Mouse (Mus musculus) embryo, embryonic 11 days (tissue): ENCODE measurements around the gene Pbx1.

ENCODE experiments used
- DNase-seq: peaks from one replicate; pipeline ENCODE4 v3.0.0-alpha.2; 2015

Gene Pbx1

DNA sequence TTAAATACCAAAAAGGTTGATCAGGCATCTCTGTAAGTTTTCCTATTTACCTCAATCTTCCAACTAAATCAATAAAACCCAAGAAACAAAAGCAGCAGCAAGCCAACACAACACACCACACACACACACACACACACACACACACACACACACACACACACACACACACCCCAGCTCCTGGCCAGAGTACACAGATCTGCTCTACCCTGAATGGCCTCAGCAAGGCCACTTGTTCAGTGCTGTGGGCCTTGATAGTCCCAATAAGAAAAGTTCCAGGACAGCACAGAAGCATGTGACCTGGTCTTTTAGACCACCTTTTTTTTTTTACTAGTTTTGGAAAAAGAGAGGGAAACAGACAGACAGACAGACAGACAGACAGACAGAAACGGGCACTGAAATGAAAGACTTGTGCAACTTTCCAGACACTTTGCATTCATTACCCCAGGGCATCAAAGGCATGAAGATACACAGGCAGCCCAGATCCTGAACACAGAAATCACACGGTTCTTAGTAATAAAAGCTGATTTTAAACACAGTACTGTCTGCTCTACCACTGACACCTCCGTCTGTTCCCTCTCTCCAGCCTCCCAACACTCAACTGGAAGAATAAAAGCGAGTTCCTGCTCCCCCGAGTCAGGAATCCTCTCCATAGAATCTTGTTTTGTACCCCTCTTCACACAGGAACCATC is 6.9 kb downstream of the Pbx1 start:
- DNase-seq: peak; percentile 14

GRCm38 (mm10) chr1:168423389-168423930 is 8.6 kb downstream of the Pbx1 start:
- no peak for DNase-seq

DNA sequence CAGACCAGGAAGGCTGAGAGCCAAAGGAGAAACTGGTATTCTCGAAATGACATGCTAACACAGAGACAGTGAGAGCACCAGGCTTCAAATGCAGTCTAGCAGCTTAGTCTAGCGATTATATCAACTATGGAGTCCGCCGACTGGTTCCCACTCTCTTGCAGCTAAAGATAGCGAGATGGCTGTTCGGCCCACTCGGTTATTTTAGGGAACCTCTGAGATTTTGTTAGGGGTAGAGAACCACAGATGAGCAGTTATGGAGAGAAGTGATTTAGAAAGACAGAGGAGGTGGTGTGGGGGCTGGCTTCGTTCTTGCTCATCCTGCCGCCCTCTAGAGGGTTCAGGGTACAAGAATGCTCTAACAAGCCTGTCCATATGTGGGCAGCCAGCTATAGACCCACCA is 13.2 kb downstream of the Pbx1 start:
- no peak for DNase-seq

DNA sequence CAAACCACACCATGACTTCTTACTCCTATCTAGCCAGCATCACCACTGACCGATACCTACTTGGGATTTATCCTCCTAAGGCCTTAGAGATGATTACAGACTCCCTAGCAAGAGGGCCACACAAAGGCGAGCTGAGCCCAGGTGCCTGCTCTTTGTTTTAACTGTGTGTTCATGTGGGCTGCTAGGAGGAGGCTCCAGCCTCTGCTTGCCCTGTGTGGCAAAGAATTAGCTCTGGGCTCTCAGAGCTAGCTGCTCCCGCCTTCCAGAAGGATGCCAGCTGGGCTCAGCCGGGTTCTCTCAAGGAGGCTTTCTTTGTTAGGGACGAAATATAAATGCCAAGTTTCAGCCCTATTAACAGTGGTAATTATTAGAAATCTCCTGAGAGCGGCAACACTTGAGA is 14.4 kb downstream of the Pbx1 start:
- peak; percentile 47 for DNase-seq

DNA sequence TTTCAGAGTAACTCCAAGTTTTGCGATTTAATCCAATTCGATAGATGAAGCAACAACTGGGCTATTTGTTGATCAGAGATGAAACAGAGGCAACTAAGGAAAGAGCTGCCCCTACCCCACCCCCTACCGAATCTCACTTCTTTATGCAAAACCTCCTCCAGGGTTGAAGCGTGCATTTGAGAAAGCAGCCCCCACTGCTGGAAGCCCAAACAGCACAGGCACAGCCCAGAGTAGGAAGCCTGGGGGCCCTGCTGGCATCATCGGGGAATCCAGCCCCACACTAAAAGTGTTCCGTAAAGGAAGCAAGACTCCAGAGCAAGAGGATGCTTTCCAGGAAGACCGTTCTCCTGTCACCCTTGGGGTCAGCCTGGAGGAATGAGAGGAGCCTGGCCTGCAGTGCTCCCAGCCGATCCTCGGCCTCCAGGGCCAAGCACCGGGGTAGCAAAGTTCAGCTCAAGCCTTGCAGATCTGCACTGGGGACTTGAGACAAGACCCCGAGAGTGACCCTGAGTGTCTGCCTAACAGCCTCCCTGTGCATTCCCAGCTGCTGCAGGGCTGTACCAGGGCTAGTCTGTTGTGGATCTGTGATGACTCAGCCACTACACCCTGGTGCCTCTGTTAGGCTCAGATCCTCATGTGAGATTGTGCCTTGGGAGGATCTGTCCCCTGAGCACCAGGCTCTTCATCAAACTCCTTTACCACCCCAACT is 15.2 kb downstream of the Pbx1 start:
- peak; percentile 62 for DNase-seq

DNA sequence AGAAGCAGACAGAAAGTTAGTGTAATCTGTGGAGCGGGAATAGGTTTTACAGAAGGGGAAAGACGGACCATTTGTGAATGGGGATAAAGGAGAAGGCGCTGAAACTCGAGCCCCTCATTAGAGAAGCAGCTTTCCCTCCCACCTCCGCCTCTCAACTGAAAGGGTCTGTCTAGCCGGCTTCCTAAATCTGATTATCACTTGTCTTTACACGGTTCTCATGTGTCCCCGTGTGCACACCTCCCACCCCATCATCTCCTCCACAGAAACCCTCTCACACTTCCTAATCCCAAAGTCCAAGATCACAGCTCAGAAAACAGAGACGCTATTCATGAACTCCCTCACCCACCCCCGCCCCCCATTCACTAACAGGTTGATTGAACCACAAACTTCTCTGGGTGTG is 21.5 kb downstream of the Pbx1 start:
- DNase-seq: peak; percentile 70

DNA sequence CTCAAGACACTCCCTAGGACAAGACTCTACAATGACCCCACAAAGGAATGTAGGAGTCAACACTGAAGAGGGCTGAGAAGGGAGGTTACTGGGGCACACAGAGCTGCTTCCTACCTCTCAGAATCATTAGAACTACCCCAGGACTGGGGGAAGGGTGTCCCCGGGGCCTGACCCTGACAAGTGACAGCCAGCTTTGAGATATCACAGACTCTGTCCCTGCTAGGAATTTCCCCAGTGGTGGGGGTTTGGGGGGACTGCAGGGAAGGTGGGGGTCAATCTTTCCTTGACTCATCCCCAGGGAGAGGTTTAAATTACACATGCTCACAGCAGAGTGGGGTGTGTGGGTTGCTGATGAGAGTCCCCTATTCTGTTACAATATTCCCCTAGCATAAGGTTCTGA is 22.0 kb downstream of the Pbx1 start:
- DNase-seq: no peak

GRCm38 (mm10) chr1:168408757-168409156 is 23.3 kb downstream of the Pbx1 start:
- no peak for DNase-seq

- no peak for DNase-seq
These were observed 24.1 kb downstream of the Pbx1 start for GRCm38 (mm10) chr1:168407958-168408357.

DNA sequence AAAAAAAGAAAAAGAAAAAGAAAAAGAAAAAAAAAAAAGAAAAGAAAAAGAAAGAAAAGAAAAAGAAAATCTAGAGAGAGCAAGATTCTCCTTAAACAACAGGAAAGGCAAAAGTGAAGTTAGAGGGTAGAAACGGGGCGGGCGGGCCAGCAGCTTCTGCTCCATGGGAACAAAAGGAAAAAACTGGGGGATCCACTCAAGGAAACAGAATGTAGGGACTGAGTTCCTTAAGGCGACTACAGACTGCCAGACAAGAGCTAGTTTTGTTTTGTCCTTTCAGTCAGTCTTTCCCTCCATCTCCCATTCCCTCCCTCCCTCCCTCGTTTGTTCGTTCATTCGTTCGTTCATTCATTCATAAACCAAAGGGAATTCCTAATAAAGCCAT is 25.8 kb downstream of the Pbx1 start:
- DNase-seq: no peak

DNA sequence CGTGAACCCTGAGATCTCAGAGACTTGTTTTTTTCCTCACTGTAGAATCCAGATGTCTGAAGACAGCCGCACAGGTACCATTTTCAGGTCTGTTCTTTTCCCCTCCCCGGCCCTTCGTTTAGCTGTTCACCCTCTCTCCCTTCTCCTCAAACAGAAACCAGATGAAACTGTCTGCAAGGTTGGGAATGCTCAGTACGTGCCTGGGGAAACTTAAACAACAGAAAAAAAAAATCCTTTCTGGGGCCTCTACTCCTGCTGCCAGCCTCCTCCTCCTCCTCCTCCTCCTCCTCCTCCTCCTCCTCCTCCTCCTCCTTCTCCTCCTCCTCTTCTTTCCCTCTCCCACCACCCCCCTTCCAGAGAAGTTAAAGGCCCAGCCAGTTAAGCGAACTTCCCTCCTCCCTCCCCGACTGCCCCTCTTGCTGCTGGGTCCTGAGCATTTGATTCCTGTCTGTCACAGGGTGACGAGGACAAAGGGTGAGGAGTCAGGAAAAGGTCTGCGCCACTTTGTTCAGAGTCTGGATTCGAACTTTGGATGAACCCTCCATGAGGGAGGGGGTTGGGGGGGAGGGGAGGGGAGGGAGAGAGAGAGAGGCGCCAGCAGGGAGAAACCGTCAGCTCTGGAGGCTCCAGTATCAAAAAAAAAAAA is 26.3 kb downstream of the Pbx1 start:
- DNase-seq: peak; percentile 80

DNA sequence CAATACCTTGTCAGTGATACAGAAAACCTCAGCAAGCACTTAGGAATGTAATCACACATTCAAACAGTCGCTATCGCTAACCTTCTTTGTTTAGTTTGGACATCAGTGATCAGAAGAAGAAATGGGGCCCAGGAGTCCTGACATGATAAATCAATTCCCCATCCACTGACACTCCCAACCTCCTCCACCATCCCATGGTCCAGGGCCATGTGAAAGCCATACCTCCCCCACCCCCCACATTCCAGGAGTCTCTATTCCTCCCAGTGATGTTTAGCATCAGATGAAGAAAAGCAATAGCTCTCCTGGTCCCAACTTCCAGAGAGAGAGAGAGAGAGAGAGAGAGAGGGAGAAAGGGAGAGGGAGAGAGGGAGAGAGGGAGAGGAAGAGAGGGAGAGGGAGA is 28.5 kb downstream of the Pbx1 start:
- no peak for DNase-seq

DNA sequence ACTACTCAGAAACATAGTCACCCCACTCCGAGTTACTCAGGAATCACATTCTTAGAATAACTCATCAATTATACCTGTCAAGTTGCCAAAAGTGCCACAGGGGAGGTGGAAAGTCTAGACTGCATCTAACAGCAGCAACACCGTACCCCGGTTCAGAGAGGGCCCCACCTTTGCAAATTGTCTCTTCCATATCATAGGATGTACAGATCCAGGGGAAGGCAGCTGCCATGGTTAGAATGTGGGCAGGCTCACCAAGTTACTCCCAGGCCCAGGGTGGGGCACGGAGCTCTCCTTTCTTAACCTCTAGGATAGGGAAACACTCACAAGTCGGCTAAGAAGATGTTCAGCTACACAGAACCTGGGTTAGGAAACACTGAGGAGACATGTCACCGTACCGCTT is 29.4 kb downstream of the Pbx1 start:
- no peak for DNase-seq

DNA sequence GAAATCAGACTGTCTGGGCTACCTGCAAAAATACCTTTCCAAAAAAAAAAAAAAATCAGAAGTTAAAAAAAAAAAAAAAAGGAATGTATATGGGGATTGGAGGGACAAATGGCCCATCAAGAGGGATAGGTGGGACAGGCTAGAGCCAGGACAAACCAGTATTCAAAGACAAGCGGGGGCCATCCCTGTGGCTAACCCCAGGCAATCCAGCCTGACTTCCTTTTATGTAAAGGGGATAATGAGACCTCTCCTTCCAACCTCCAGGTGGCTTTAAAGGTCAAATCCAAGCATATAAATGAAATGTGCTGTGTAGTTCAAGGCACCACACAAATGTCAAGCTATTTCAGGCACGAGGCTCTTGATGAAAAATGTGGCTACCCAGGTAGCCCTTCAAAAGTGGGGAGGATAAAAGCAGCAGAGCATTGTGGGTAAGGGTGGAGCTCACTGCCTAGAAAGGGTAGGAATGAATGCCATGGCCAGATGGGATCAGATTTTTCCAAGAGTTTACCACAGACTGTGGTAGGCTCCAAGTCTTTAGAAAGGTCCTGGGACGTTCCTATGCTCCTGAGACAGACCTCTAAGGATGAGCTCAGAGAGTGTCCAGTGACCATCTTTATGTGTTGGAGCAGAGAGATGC is 36.4 kb downstream of the Pbx1 start:
- DNase-seq: no peak

DNA sequence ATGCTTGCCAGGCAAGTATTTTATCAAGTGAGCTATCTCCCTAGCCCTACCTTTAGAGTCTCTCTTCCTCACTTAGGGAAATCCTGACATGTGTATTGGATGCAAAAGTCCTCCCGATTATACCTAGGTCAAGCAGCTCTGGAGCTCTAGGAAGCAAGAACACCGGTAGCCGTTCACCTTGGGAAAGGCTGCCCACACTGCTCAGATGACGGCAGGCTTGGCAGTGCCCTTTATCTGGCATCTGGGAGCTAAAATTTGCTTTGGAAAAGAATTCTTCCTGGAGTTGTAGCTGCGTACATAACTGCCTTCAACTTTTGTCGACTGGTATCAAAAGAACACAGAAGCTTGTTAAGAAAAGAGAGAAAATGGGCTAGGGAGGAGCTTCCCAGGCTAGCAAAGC is 37.5 kb downstream of the Pbx1 start:
- no peak for DNase-seq

- no peak for DNase-seq
These were observed 38.6 kb downstream of the Pbx1 start for GRCm38 (mm10) chr1:168393456-168393855.

DNA sequence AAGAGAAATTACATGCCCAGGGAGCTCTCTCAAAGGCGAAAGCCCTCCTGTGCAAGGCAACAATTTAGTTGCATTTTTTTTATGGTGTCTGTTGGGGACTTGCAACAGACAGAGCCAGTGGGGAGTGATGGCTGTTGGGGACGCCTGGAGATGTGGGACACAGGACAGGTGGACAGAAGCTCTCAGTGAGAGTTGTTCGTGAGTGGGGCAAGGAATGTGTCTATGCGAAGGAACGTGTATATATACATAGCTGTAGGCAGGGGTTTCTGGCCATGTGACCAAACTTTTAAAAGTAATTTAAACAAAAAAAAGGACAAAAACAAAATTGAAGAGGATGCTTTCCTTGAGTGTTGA is 39.6 kb downstream of the Pbx1 start:
- no peak for DNase-seq

DNA sequence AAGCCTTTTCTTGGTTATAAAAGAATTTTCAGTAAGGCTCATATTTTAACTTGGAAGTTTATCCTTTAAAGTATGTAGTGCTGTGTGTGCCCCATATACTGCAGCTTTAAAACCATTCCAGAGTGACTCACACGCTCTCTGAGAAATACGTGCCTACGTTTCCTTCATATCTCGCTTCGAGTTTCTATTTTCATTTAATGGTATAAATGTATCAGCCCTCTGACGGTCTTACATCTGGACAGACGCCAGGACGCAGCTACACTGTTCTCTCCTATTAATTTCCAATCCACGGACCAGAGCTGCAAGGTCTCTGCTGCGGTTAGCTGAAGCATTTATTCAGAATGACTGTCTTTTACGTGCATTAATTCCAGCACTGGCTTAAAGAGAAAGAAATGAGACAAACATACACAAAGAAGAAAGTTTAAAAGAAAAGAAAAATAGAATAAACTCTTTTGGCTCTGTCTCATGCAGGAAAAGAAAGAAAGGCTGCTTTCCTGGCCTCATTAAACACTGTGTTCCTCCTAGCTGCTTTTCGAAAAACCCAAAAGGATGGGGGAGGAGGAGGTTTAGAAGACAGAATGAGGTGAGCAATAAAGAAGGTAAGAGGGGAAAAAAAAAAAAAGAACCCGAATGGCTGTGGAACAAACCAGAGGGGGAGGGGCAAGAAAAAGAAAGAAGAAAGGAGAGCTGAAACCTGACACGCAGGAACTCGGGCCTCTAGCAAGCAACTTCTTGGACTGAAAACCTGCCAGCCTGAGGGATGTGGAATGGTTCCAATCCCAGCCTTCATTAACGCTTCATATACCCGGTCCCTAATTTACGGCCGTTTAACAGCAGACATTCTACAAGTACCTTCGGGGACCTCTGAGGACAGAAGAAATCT is 40.2 kb downstream of the Pbx1 start:
- peak; percentile 85 for DNase-seq

- no peak for DNase-seq
These were observed 41.3 kb downstream of the Pbx1 start for GRCm38 (mm10) chr1:168390748-168391147.

- no peak for DNase-seq
These were observed 45.9 kb downstream of the Pbx1 start for GRCm38 (mm10) chr1:168386159-168386558.

DNA sequence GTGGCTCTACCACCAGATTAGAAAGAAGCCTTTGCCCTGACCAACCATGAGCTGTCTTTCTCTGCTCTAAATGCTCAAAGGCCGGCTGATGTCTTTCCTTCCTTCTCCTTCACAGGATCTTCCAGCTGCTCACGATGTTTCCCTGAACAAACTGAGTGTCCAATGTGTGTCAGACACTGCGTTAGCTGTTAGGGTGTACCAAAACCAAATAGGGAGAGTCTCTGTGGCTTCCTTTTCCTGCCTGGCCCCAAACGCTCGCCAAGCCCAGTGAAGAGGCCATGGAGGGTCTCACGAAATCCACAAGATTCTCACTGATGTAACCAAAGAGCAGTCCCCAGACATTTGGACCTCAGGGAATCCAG is 47.5 kb downstream of the Pbx1 start:
- no peak for DNase-seq

- DNase-seq: peak; percentile 65
These were observed 48.1 kb downstream of the Pbx1 start for GRCm38 (mm10) chr1:168383832-168384593.
